Mouse (Mus musculus) lung, postnatal 0 days (tissue): ENCODE measurements around the gene Smoc2.

ENCODE experiments used
- CTCF ChIP-seq: IDR thresholded peaks from 2 replicates; pipeline ENCODE4 v1.5.1; 2016; ENCODE audit warnings: antibody characterized with exemption, mild to moderate bottlenecking
- EP300 ChIP-seq: IDR thresholded peaks from 2 replicates; pipeline ENCODE4 v1.6.1; 2016; ENCODE audit warnings: antibody characterized with exemption, mild to moderate bottlenecking, control low read depth

DNA sequence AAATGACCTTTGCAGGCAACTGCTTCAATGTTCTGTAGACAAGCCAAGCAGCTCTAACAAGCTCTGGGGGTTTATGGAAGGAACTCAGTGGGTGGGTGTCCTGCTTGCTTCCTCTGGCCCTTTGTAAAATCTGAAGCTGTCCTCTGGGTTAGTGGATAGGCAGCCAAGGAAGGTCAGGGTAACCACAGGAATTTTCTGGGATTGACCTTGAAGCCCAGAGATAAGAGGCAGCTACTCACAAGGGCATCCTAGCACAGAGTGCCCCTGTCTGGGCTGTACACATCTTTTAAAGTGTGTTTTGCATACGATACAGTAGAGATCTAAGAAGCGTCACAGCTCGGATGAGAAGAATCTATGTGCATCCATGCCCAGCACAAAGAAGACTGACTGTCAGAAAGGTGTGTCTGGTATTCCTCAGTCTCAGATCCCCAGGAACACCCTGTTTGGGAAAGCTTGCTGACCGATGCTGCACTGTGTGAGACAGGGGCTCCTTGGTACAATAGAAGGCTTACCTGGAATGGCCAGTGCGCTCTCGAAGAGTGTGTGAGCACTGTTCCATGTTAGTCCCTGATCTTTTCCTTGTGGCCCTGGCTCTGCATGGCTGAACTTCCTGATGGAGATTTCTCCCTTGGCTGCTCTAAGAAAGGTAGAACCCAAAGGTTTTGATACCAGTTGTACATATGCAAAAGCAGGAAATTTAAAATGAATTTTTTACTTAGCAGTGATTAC lies 69.9 kb downstream of the Smoc2 start:
- TF ChIP-seq CTCF, result no peak
- no peak for TF ChIP-seq EP300
